Mouse (Mus musculus): ENCODE measurements around the gene Osbpl3.

DNA sequence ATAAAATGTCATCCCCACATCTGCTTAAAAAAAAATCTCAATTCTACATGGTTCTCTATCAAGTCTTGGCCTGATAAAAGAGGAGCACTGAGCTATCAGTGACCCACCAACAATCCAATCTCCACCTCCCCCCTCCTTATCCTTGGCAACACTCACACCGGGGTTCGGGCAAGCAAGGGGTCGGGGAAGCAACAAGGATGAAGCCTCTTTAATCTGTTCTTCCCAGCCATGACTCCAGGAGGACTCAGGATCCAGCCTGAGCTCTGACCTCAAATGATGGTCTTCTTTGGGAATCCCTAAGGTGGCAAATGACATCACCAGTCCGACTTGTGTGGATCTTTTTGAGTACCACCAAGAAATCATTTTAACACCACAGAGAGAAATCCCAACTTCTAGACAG, 208.2 kb downstream of the Osbpl3 start:
- TF ChIP-seq CTCF (IDR thresholded peaks at IDR 0.05; ENCODE audit: low read depth, low read length) (no peak), POLR2AphosphoS5 (IDR thresholded peaks at IDR 0.05; ENCODE audit: insufficient replicate concordance, low read depth, low read length) (no peak), GATA1 (IDR thresholded peaks at IDR 0.05; ENCODE audit: borderline replicate concordance, low read length) (no peak)
